Mouse (Mus musculus): ENCODE results near the gene Fam102a. TPM values are rescaled to one million over a fixed set of nuclear protein-coding genes. Genes with fewer than 3 reads are reported as not detected.

The Fam102a gene
- polyA plus RNA-seq, 1 experiment from 2014 or later = 11.4 TPM

DNA sequence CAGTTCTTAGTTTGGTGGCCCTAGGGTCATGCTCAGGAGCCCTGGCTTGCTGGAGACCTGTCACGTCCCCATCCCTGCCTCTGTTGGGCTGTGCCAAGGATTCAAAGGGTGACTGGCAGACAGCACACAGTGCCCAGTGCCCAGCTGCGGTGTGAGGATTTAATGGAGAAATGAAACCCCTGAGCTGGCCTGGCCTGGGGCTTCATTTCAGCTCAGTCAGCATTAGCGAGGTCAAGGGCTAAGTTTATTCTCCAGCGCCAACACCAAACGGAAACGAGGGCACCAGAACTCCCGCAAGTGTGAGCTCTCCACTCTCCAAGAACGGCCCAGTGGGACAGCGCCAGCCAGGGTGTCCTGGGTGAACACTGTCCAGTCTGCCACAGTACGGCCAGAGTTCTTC, 55.1 kb downstream of the Fam102a start:
- 70% methylated on average over 10 of the region's 10 CpGs for WGBS
- no peak overlapping the region for H3K27ac ChIP-seq (ENCODE audit: low read length)
- no peaks in the 10 kb centered on the region for H3K27me3 ChIP-seq (ENCODE audit: control insufficient read depth, insufficient read depth, low read length)
- no peaks in the 10 kb centered on the region for H3K9me3 ChIP-seq (replicated peaks; ENCODE audit: control insufficient read depth, low read length)
- H3K4me3 ChIP-seq (replicated peaks; ENCODE audit: low read length) = no peak overlapping the region
- no peak for ATAC-seq (ENCODE audit: insufficient read depth, low FRiP score)
- H3K4me1 ChIP-seq (ENCODE audit: control insufficient read depth, insufficient read depth, low read length) = peaks cover 13% of the 10 kb centered on the region
- H3K36me3 ChIP-seq (ENCODE audit: control insufficient read depth, insufficient read depth, low read length) = no peaks in the 10 kb centered on the region
- H3K4me2 ChIP-seq (ENCODE audit: low read depth, low read length) = no peak overlapping the region
- 0 out of 2 replicates have a peak overlapping the region, but pooled peaks have one; percentile 15 for H3K9ac ChIP-seq (ENCODE audit: low read length)

- Histone ChIP-seq H3K27ac (ENCODE audit: low read length) (no peak overlapping the region), H3K36me3 (ENCODE audit: control insufficient read depth, insufficient read depth, low read length) (no peaks in the 10 kb centered on the region), H3K4me2 (ENCODE audit: low read depth, low read length) (no peak overlapping the region), H3K4me3 (replicated peaks; ENCODE audit: low read length) (no peak overlapping the region), H3K9me3 (replicated peaks; ENCODE audit: control insufficient read depth, low read length) (no peaks in the 10 kb centered on the region), H3K9ac (ENCODE audit: low read length) (no peak overlapping the region), H3K4me1 (ENCODE audit: control insufficient read depth, insufficient read depth, low read length) (peaks cover 13% of the 10 kb centered on the region), H3K27me3 (ENCODE audit: control insufficient read depth, insufficient read depth, low read length) (no peaks in the 10 kb centered on the region)
- 74% methylated on average over 6 of the region's 6 CpGs for WGBS
- ATAC-seq (ENCODE audit: insufficient read depth, low FRiP score) = no peak
These were observed 56.1 kb downstream of the Fam102a start for GRCm38 (mm10) chr2:32591249-32591648.

DNA sequence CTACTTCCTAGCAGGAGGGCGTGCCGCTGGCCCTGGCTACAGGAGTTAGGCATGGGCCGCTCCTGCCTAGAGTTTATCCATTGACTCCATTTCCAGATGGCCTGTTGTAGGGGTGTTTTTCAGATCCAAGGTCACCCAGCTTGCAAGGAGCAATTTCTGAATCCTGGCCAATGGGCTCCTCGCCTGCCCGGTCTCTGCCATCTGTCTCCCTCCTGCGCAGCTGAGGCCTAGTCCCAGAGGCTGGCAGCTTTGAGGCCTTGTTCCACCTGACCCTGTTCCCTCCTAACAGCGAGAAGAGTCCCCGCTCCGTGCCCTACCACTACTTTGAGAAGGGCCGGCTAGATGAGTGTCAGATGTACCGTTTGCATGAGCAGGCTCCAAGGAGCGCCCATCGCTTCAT, 61.6 kb downstream of the Fam102a start:
- WGBS = 93% methylated on average over 13 of the region's 13 CpGs
- Histone ChIP-seq H3K27me3 (ENCODE audit: control insufficient read depth, insufficient read depth, low read length) (no peaks in the 10 kb centered on the region), H3K9ac (ENCODE audit: low read length) (no peak overlapping the region), H3K4me1 (ENCODE audit: control insufficient read depth, insufficient read depth, low read length) (peaks cover 6% of the 10 kb centered on the region), H3K27ac (ENCODE audit: low read length) (no peak overlapping the region), H3K36me3 (ENCODE audit: control insufficient read depth, insufficient read depth, low read length) (no peaks in the 10 kb centered on the region), H3K9me3 (replicated peaks; ENCODE audit: control insufficient read depth, low read length) (no peaks in the 10 kb centered on the region), H3K4me2 (ENCODE audit: low read depth, low read length) (no peak overlapping the region), H3K4me3 (replicated peaks; ENCODE audit: low read length) (no peak overlapping the region)
- ATAC-seq (ENCODE audit: insufficient read depth, low FRiP score) = no peak

DNA sequence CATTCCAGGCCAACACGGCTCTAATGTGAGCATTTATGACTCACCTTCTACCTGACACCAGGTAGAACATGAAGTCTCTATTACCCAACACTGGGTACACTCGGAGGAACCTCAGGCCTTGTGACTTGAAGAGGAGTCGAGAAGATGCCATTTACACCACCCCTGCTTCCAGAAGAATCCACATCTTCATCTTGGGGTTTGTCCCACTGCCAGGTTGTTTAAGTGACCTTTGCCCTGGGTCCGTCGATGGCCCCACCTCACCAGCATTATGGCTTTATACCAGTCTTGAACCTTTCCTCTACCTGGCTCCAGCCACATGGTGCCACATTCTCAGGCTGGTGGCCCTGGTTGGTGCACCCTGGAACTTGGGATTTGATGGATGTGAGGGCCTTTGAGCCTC, 62.1 kb downstream of the Fam102a start:
- Histone ChIP-seq H3K4me1 (ENCODE audit: control insufficient read depth, insufficient read depth, low read length) (peaks cover 9% of the 10 kb centered on the region), H3K4me2 (ENCODE audit: low read depth, low read length) (no peak overlapping the region), H3K4me3 (replicated peaks; ENCODE audit: low read length) (no peak overlapping the region), H3K9me3 (replicated peaks; ENCODE audit: control insufficient read depth, low read length) (no peaks in the 10 kb centered on the region), H3K27me3 (ENCODE audit: control insufficient read depth, insufficient read depth, low read length) (no peaks in the 10 kb centered on the region), H3K27ac (ENCODE audit: low read length) (no peak overlapping the region), H3K9ac (ENCODE audit: low read length) (no peak overlapping the region), H3K36me3 (ENCODE audit: control insufficient read depth, insufficient read depth, low read length) (no peaks in the 10 kb centered on the region)
- WGBS = 81% methylated on average over 5 of the region's 5 CpGs
- ATAC-seq (ENCODE audit: insufficient read depth, low FRiP score) = no peak

DNA sequence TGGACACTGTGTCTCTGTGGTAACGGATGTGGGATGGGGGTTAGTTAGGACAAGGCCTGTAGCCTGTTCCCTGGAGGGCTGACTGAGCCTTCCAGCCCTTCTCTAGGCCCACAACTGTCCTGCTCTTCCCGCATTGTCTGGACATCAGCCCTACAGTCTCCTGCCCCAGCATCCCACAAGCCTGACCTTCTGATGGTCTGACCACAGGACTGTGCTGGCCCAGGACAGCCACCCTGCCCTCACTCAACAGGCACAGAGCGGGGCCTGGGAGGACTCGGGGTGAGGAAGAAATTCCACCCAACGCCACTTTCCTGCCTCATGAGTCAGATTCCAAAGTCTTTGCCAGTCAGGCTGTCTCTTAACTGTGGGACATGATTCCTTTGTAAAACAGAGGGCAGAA, 62.6 kb downstream of the Fam102a start:
- ATAC-seq (ENCODE audit: insufficient read depth, low FRiP score) = no peak
- 84% methylated on average over 5 of the region's 5 CpGs for WGBS
- Histone ChIP-seq H3K4me1 (ENCODE audit: control insufficient read depth, insufficient read depth, low read length) (peaks cover 9% of the 10 kb centered on the region), H3K27ac (ENCODE audit: low read length) (no peak overlapping the region), H3K4me3 (replicated peaks; ENCODE audit: low read length) (no peak overlapping the region), H3K4me2 (ENCODE audit: low read depth, low read length) (no peak overlapping the region), H3K36me3 (ENCODE audit: control insufficient read depth, insufficient read depth, low read length) (no peaks in the 10 kb centered on the region), H3K9ac (ENCODE audit: low read length) (no peak overlapping the region), H3K27me3 (ENCODE audit: control insufficient read depth, insufficient read depth, low read length) (no peaks in the 10 kb centered on the region), H3K9me3 (replicated peaks; ENCODE audit: control insufficient read depth, low read length) (no peaks in the 10 kb centered on the region)

- H3K27ac ChIP-seq (ENCODE audit: low read length) = no peak overlapping the region
- ATAC-seq (ENCODE audit: insufficient read depth, low FRiP score) = no peak
- H3K9ac ChIP-seq (ENCODE audit: low read length) = no peak overlapping the region
- WGBS = 84% methylated on average over 8 of the region's 8 CpGs
- H3K36me3 ChIP-seq (ENCODE audit: control insufficient read depth, insufficient read depth, low read length) = no peaks in the 10 kb centered on the region
- no peaks in the 10 kb centered on the region for H3K27me3 ChIP-seq (ENCODE audit: control insufficient read depth, insufficient read depth, low read length)
- H3K4me1 ChIP-seq (ENCODE audit: control insufficient read depth, insufficient read depth, low read length) = peaks cover 9% of the 10 kb centered on the region
- no peak overlapping the region for H3K4me2 ChIP-seq (ENCODE audit: low read depth, low read length)
- H3K4me3 ChIP-seq (replicated peaks; ENCODE audit: low read length) = no peak overlapping the region
- H3K9me3 ChIP-seq (replicated peaks; ENCODE audit: control insufficient read depth, low read length) = no peaks in the 10 kb centered on the region
These were observed 63.4 kb downstream of the Fam102a start for GRCm38 (mm10) chr2:32598506-32598905.

GRCm38 (mm10) chr2:32599409-32599808, 64.3 kb downstream of the Fam102a start, which contains the start of gene St6galnac6:
Gene St6galnac6 (plus strand): TSS chr2:32599709.
- no peak within 1 kb of the TSS for H3K4me2 ChIP-seq (ENCODE audit: low read depth, low read length)
- H3K27me3 ChIP-seq (ENCODE audit: control insufficient read depth, insufficient read depth, low read length) = no peaks in the 10 kb centered on the region
- no peak within 1 kb of the TSS for H3K27ac ChIP-seq (ENCODE audit: low read length)
- 83% methylated on average over 3 of the region's 3 CpGs for WGBS
- H3K9me3 ChIP-seq (replicated peaks; ENCODE audit: control insufficient read depth, low read length) = no peaks in the 10 kb centered on the region
- H3K36me3 ChIP-seq (ENCODE audit: control insufficient read depth, insufficient read depth, low read length) = no peaks in the 10 kb centered on the region
- ATAC-seq (ENCODE audit: insufficient read depth, low FRiP score) = no peak
- H3K4me3 ChIP-seq (replicated peaks; ENCODE audit: low read length) = no peak within 1 kb of the TSS
- H3K9ac ChIP-seq (ENCODE audit: low read length) = no peak within 1 kb of the TSS
- peaks cover 9% of the 10 kb centered on the region for H3K4me1 ChIP-seq (ENCODE audit: control insufficient read depth, insufficient read depth, low read length)

- H3K9me3 ChIP-seq (replicated peaks; ENCODE audit: control insufficient read depth, low read length) = no peaks in the 10 kb centered on the region
- peaks cover 9% of the 10 kb centered on the region for H3K4me1 ChIP-seq (ENCODE audit: control insufficient read depth, insufficient read depth, low read length)
- H3K27ac ChIP-seq (ENCODE audit: low read length) = no peak overlapping the region
- H3K9ac ChIP-seq (ENCODE audit: low read length) = no peak overlapping the region; the same call in 1 of the 2 replicates
- no peak overlapping the region for H3K4me2 ChIP-seq (ENCODE audit: low read depth, low read length)
- WGBS = 38% methylated on average over 8 of the region's 8 CpGs
- no peaks in the 10 kb centered on the region for H3K27me3 ChIP-seq (ENCODE audit: control insufficient read depth, insufficient read depth, low read length)
- no peaks in the 10 kb centered on the region for H3K36me3 ChIP-seq (ENCODE audit: control insufficient read depth, insufficient read depth, low read length)
- H3K4me3 ChIP-seq (replicated peaks; ENCODE audit: low read length) = no peak overlapping the region
- peak; percentile 59; the same call in 1 of the 2 replicates for ATAC-seq (ENCODE audit: insufficient read depth, low FRiP score)
These were observed 66.4 kb downstream of the Fam102a start for GRCm38 (mm10) chr2:32601417-32602065.

DNA sequence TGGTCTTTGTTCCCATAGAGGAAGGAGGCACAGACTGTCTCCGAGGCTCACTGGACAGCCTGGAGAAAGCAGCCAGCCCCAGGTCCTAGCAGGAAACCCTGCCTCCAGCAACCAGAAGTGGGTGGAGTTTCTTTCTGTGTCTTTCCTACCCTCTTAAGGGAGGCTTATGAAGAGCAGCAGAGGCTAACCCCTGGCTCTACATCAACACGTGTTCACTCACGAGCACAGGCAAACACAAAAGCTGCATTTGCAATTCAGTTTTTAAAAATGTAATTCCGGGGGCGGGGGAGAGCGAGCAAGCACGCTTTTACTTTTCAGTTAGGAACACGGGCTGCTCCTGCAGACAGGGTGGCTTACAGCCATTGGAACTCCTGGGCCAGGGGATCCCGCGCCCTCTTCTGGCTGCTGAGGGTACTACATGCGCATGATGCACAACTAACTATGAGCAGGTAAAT, 67.5 kb downstream of the Fam102a start:
- peak overlapping the region; percentile 50 for H3K4me2 ChIP-seq (ENCODE audit: low read depth, low read length)
- peak overlapping the region; percentile 48 for H3K4me3 ChIP-seq (replicated peaks; ENCODE audit: low read length)
- ATAC-seq (ENCODE audit: insufficient read depth, low FRiP score) = peak; percentile 72; the same call in 1 of the 2 replicates
- peak overlapping the region; percentile 66 for H3K27ac ChIP-seq (ENCODE audit: low read length)
- peak overlapping the region; percentile 66 for H3K9ac ChIP-seq (ENCODE audit: low read length)
- WGBS = 2% methylated on average over 11 of the region's 11 CpGs
- no peaks in the 10 kb centered on the region for H3K27me3 ChIP-seq (ENCODE audit: control insufficient read depth, insufficient read depth, low read length)
- H3K9me3 ChIP-seq (replicated peaks; ENCODE audit: control insufficient read depth, low read length) = no peaks in the 10 kb centered on the region
- H3K36me3 ChIP-seq (ENCODE audit: control insufficient read depth, insufficient read depth, low read length) = no peaks in the 10 kb centered on the region
- peaks cover 12% of the 10 kb centered on the region for H3K4me1 ChIP-seq (ENCODE audit: control insufficient read depth, insufficient read depth, low read length)

Measured in stomach, embryonic 16.5 days (tissue).